Mouse (Mus musculus): ENCODE results near the gene Usp35. TPM values are rescaled to one million over a fixed set of nuclear protein-coding genes. Genes with fewer than 3 reads are reported as not detected.

Usp35 gene
- polyA plus RNA-seq, 1 experiment, result 1.6 TPM

GRCm38 (mm10) chr7:97334406-97334805 is 2.6 kb upstream of the Usp35 start:
- H3ac ChIP-seq (ENCODE audit: control insufficient read depth, insufficient read length), result no peak overlapping the region
- H3K79me2 ChIP-seq (ENCODE audit: control insufficient read depth, insufficient read depth), result no peaks in the 10 kb centered on the region
- no peaks in the 10 kb centered on the region for H3K27me3 ChIP-seq (ENCODE audit: control insufficient read depth, insufficient read depth, insufficient read length)
- no peak overlapping the region for H3K4me3 ChIP-seq
- H3K36me3 ChIP-seq (ENCODE audit: control insufficient read depth, insufficient read depth), result no peaks in the 10 kb centered on the region
- no peak overlapping the region for H3K4me2 ChIP-seq (ENCODE audit: low read depth)
- TF ChIP-seq SRF (IDR thresholded peaks at IDR 0.05; ENCODE audit: control insufficient read depth, insufficient read length, low read depth) (no peak), MYOG (IDR thresholded peaks at IDR 0.05; ENCODE audit: control insufficient read depth in 1 of 3, insufficient read depth in 1 of 3, insufficient read length in 2 of 3, low read depth in 2 of 3) (no peak), USF1 (IDR thresholded peaks at IDR 0.05; ENCODE audit: low read depth) (no peak), MYOD1 (IDR thresholded peaks at IDR 0.05; ENCODE audit: control insufficient read depth in 1 of 3, insufficient read length in 2 of 3, low read depth in 2 of 3) (no peak), TCF12 (IDR thresholded peaks at IDR 0.05; ENCODE audit: insufficient read depth, poor library complexity, severe bottlenecking) (no peak), POLR2A (IDR thresholded peaks at IDR 0.05; ENCODE audit: insufficient read length, low read depth) (no peak), POLR2AphosphoS2 (IDR thresholded peaks at IDR 0.05; ENCODE audit: insufficient read length, low read depth) (no peak), TCF3 (IDR thresholded peaks at IDR 0.05; ENCODE audit: insufficient read length, low read depth) (no peak), CEBPB (IDR thresholded peaks at IDR 0.05; ENCODE audit: insufficient read depth, poor library complexity, severe bottlenecking) (no peak)

DNA sequence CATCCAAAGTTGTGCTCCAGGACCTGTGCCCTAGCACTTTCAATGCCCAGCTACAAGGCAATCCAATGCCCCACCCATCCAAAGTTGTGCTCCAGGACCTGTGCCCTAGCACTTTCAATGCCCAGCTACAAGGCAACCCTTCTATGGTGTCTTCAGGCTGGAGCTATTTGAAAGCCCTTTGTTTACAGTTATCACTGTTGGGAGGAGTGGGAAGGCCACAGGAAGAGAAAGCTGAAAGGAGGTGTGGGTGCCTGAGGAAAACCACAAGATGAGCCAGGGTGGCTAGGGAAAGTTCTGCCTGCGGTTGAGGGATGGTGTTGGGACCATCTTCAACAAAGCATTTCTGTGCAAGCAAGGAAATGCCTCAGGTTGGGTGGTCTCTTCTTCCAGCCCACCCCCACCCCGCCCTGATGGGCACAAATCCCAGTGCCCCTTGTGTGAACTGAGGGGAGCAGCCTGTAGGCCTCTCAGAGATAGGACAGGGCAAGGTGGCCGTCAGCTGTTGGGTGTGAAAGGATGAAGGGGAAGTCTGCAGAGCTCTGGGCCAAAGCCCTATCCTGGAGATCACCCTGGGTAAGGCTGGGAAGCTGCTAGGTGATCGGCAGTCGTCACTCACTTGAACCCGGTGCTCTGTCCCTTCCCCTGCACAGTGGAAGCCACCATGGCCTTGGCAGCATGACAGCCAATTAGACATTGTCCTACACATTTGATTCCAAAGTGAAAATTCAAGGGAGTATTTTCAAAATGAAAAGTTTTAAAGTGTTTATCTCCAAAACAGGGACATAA is 1.5 kb upstream of the Usp35 start:
- peak overlapping the region; percentile 63 for H3K4me3 ChIP-seq
- H3ac ChIP-seq (ENCODE audit: control insufficient read depth, insufficient read length), result peak overlapping the region; percentile 29
- no peaks in the 10 kb centered on the region for H3K36me3 ChIP-seq (ENCODE audit: control insufficient read depth, insufficient read depth)
- TF ChIP-seq MYOD1 (IDR thresholded peaks at IDR 0.05; ENCODE audit: control insufficient read depth in 1 of 3, insufficient read length in 2 of 3, low read depth in 2 of 3), result no peak
- no peak for TF ChIP-seq USF1 (IDR thresholded peaks at IDR 0.05; ENCODE audit: low read depth)
- no peak for TF ChIP-seq CEBPB (IDR thresholded peaks at IDR 0.05; ENCODE audit: insufficient read depth, poor library complexity, severe bottlenecking)
- TF ChIP-seq E2F4 (IDR thresholded peaks at IDR 0.05; ENCODE audit: insufficient read depth), result no peak
- TF ChIP-seq SRF (IDR thresholded peaks at IDR 0.05; ENCODE audit: control insufficient read depth, insufficient read length, low read depth), result no peak
- TF ChIP-seq REST (IDR thresholded peaks at IDR 0.05; ENCODE audit: insufficient read depth, insufficient read length), result no peak
- no peak for TF ChIP-seq TCF3 (IDR thresholded peaks at IDR 0.05; ENCODE audit: insufficient read length, low read depth)
- TF ChIP-seq POLR2AphosphoS2 (IDR thresholded peaks at IDR 0.05; ENCODE audit: insufficient read length, low read depth), result no peak
- no peak for TF ChIP-seq POLR2A (IDR thresholded peaks at IDR 0.05; ENCODE audit: insufficient read length, low read depth)
- no peak for TF ChIP-seq MYOG (IDR thresholded peaks at IDR 0.05; ENCODE audit: control insufficient read depth in 1 of 3, insufficient read depth in 1 of 3, insufficient read length in 2 of 3, low read depth in 2 of 3)
- TF ChIP-seq TCF12 (IDR thresholded peaks at IDR 0.05; ENCODE audit: insufficient read depth, poor library complexity, severe bottlenecking), result no peak
- TF ChIP-seq MAX (IDR thresholded peaks at IDR 0.05; ENCODE audit: low read depth), result no peak
- peak overlapping the region; percentile 93 for H3K4me2 ChIP-seq (ENCODE audit: low read depth)
- no peaks in the 10 kb centered on the region for H3K79me2 ChIP-seq (ENCODE audit: control insufficient read depth, insufficient read depth)
- H3K27me3 ChIP-seq (ENCODE audit: control insufficient read depth, insufficient read depth, insufficient read length), result no peaks in the 10 kb centered on the region

- H3K4me2 ChIP-seq (ENCODE audit: low read depth), result peak overlapping the region; percentile 93
- H3ac ChIP-seq (ENCODE audit: control insufficient read depth, insufficient read length), result peak overlapping the region; percentile 29
- H3K79me2 ChIP-seq (ENCODE audit: control insufficient read depth, insufficient read depth), result no peaks in the 10 kb centered on the region
- H3K36me3 ChIP-seq (ENCODE audit: control insufficient read depth, insufficient read depth), result no peaks in the 10 kb centered on the region
- no peaks in the 10 kb centered on the region for H3K27me3 ChIP-seq (ENCODE audit: control insufficient read depth, insufficient read depth, insufficient read length)
- peak overlapping the region; percentile 63 for H3K4me3 ChIP-seq
- TF ChIP-seq E2F4 (IDR thresholded peaks at IDR 0.05; ENCODE audit: insufficient read depth), result no peak
- TF ChIP-seq TCF12 (IDR thresholded peaks at IDR 0.05; ENCODE audit: insufficient read depth, poor library complexity, severe bottlenecking), result no peak
- no peak for TF ChIP-seq MYOD1 (IDR thresholded peaks at IDR 0.05; ENCODE audit: control insufficient read depth in 1 of 3, insufficient read length in 2 of 3, low read depth in 2 of 3)
- no peak for TF ChIP-seq POLR2AphosphoS2 (IDR thresholded peaks at IDR 0.05; ENCODE audit: insufficient read length, low read depth)
- no peak for TF ChIP-seq CEBPB (IDR thresholded peaks at IDR 0.05; ENCODE audit: insufficient read depth, poor library complexity, severe bottlenecking)
- TF ChIP-seq POLR2A (IDR thresholded peaks at IDR 0.05; ENCODE audit: insufficient read length, low read depth), result no peak
- no peak for TF ChIP-seq MAX (IDR thresholded peaks at IDR 0.05; ENCODE audit: low read depth)
- no peak for TF ChIP-seq SRF (IDR thresholded peaks at IDR 0.05; ENCODE audit: control insufficient read depth, insufficient read length, low read depth)
- no peak for TF ChIP-seq MYOG (IDR thresholded peaks at IDR 0.05; ENCODE audit: control insufficient read depth in 1 of 3, insufficient read depth in 1 of 3, insufficient read length in 2 of 3, low read depth in 2 of 3)
- TF ChIP-seq REST (IDR thresholded peaks at IDR 0.05; ENCODE audit: insufficient read depth, insufficient read length), result no peak
- TF ChIP-seq USF1 (IDR thresholded peaks at IDR 0.05; ENCODE audit: low read depth), result no peak
- no peak for TF ChIP-seq TCF3 (IDR thresholded peaks at IDR 0.05; ENCODE audit: insufficient read length, low read depth)
These were observed 834 bp upstream of the Usp35 start for GRCm38 (mm10) chr7:97332667-97333041.

- Histone ChIP-seq H3ac (ENCODE audit: control insufficient read depth, insufficient read length) (no peak overlapping the region), H3K4me2 (ENCODE audit: low read depth) (peak overlapping the region; percentile 82), H3K36me3 (ENCODE audit: control insufficient read depth, insufficient read depth) (no peaks in the 10 kb centered on the region), H3K27me3 (ENCODE audit: control insufficient read depth, insufficient read depth, insufficient read length) (no peaks in the 10 kb centered on the region), H3K4me3 (peak overlapping the region; percentile 63), H3K79me2 (ENCODE audit: control insufficient read depth, insufficient read depth) (no peaks in the 10 kb centered on the region)
- TF ChIP-seq MYOG (IDR thresholded peaks at IDR 0.05; ENCODE audit: control insufficient read depth in 1 of 3, insufficient read depth in 1 of 3, insufficient read length in 2 of 3, low read depth in 2 of 3) (no peak), POLR2A (IDR thresholded peaks at IDR 0.05; ENCODE audit: insufficient read length, low read depth) (no peak), CEBPB (IDR thresholded peaks at IDR 0.05; ENCODE audit: insufficient read depth, poor library complexity, severe bottlenecking) (no peak), TCF3 (IDR thresholded peaks at IDR 0.05; ENCODE audit: insufficient read length, low read depth) (no peak), MAX (IDR thresholded peaks at IDR 0.05; ENCODE audit: low read depth) (no peak), SRF (IDR thresholded peaks at IDR 0.05; ENCODE audit: control insufficient read depth, insufficient read length, low read depth) (no peak), MYOD1 (IDR thresholded peaks at IDR 0.05; ENCODE audit: control insufficient read depth in 1 of 3, insufficient read length in 2 of 3, low read depth in 2 of 3) (no peak), REST (IDR thresholded peaks at IDR 0.05; ENCODE audit: insufficient read depth, insufficient read length) (no peak), TCF12 (IDR thresholded peaks at IDR 0.05; ENCODE audit: insufficient read depth, poor library complexity, severe bottlenecking) (no peak), USF1 (IDR thresholded peaks at IDR 0.05; ENCODE audit: low read depth) (no peak), E2F4 (IDR thresholded peaks at IDR 0.05; ENCODE audit: insufficient read depth) (no peak), POLR2AphosphoS2 (IDR thresholded peaks at IDR 0.05; ENCODE audit: insufficient read length, low read depth) (no peak)
These were observed 732 bp downstream of the Usp35 start for GRCm38 (mm10) chr7:97330931-97331645.
